Mouse (Mus musculus): ENCODE results near the gene Arpc1a. TPM values are rescaled to one million over a fixed set of nuclear protein-coding genes. Genes with fewer than 3 reads are reported as not detected.
"Not testable (repeated sequence)": the region's sequence is repeated elsewhere in the genome, so short reads cannot be mapped to it uniquely, and the experiment has no call there.

Gene Arpc1a
- polyA plus RNA-seq, 1 experiment from 2014 or later, result 185 TPM

- Histone ChIP-seq H3K4me1 (replicated peaks; ENCODE audit: control insufficient read depth, insufficient read depth, low read length) (no peaks in the 10 kb centered on the region), H3K4me2 (replicated peaks; ENCODE audit: low read depth, low read length) (no peak overlapping the region), H3K9ac (ENCODE audit: low read depth, low read length) (no peak overlapping the region), H3K4me3 (ENCODE audit: low read depth, low read length) (no peak overlapping the region), H3K27ac (ENCODE audit: low read depth, low read length) (no peak overlapping the region), H3K9me3 (ENCODE audit: control insufficient read depth, low read length) (no peaks in the 10 kb centered on the region), H3K36me3 (ENCODE audit: control insufficient read depth, insufficient read depth, low read length) (no peaks in the 10 kb centered on the region), H3K27me3 (ENCODE audit: control insufficient read depth, insufficient read depth, low read length) (no peaks in the 10 kb centered on the region)
- ATAC-seq (ENCODE audit: low FRiP score) (no peak), DNase-seq (ENCODE audit: low spot score) (no peak)
- 75% methylated on average over 7 of the region's 7 CpGs for WGBS
Measured at GRCm38 (mm10) chr5:145120921-145121320, 37.3 kb downstream of the Arpc1a start.

- Histone ChIP-seq H3K4me2 (replicated peaks; ENCODE audit: low read depth, low read length) (no peak overlapping the region), H3K27ac (ENCODE audit: low read depth, low read length) (no peak overlapping the region), H3K27me3 (ENCODE audit: control insufficient read depth, insufficient read depth, low read length) (no peaks in the 10 kb centered on the region), H3K9ac (ENCODE audit: low read depth, low read length) (no peak overlapping the region), H3K36me3 (ENCODE audit: control insufficient read depth, insufficient read depth, low read length) (peaks cover 4% of the 10 kb centered on the region; the same call in 1 of the 2 replicates), H3K4me1 (replicated peaks; ENCODE audit: control insufficient read depth, insufficient read depth, low read length) (no peaks in the 10 kb centered on the region), H3K4me3 (ENCODE audit: low read depth, low read length) (no peak overlapping the region), H3K9me3 (ENCODE audit: control insufficient read depth, low read length) (no peaks in the 10 kb centered on the region)
- 95% methylated on average over 19 of the region's 19 CpGs for WGBS
- no peak for ATAC-seq (ENCODE audit: low FRiP score)
- DNase-seq (ENCODE audit: low spot score), result no peak
Measured at GRCm38 (mm10) chr5:145123396-145123795, 39.8 kb downstream of the Arpc1a start.

GRCm38 (mm10) chr5:145126580-145126979, 43.0 kb downstream of the Arpc1a start:
- Histone ChIP-seq H3K27me3 (ENCODE audit: control insufficient read depth, insufficient read depth, low read length) (no peaks in the 10 kb centered on the region), H3K27ac (ENCODE audit: low read depth, low read length) (no peak overlapping the region), H3K4me2 (replicated peaks; ENCODE audit: low read depth, low read length) (no peak overlapping the region), H3K36me3 (ENCODE audit: control insufficient read depth, insufficient read depth, low read length) (peaks cover 12% of the 10 kb centered on the region; the same call in 1 of the 2 replicates), H3K4me3 (ENCODE audit: low read depth, low read length) (no peak overlapping the region), H3K9ac (ENCODE audit: low read depth, low read length) (no peak overlapping the region), H3K9me3 (ENCODE audit: control insufficient read depth, low read length) (no peaks in the 10 kb centered on the region), H3K4me1 (replicated peaks; ENCODE audit: control insufficient read depth, insufficient read depth, low read length) (no peaks in the 10 kb centered on the region)
- WGBS, result 96% methylated on average over 9 of the region's 9 CpGs
- no peak for DNase-seq (ENCODE audit: low spot score)
- no peak for ATAC-seq (ENCODE audit: low FRiP score)

- H3K4me1 ChIP-seq (replicated peaks; ENCODE audit: control insufficient read depth, insufficient read depth, low read length), result no peaks in the 10 kb centered on the region
- no peaks in the 10 kb centered on the region for H3K27me3 ChIP-seq (ENCODE audit: control insufficient read depth, insufficient read depth, low read length)
- H3K9ac ChIP-seq (ENCODE audit: low read depth, low read length), result no peak overlapping the region
- ATAC-seq (ENCODE audit: low FRiP score) (no peak), DNase-seq (ENCODE audit: low spot score) (no peak)
- no peak overlapping the region for H3K4me2 ChIP-seq (replicated peaks; ENCODE audit: low read depth, low read length)
- H3K27ac ChIP-seq (ENCODE audit: low read depth, low read length), result no peak overlapping the region
- H3K9me3 ChIP-seq (ENCODE audit: control insufficient read depth, low read length), result no peaks in the 10 kb centered on the region
- H3K36me3 ChIP-seq (ENCODE audit: control insufficient read depth, insufficient read depth, low read length), result peaks cover 22% of the 10 kb centered on the region
- WGBS, result 93% methylated on average over 4 of the region's 4 CpGs
- no peak overlapping the region for H3K4me3 ChIP-seq (ENCODE audit: low read depth, low read length)
Measured at GRCm38 (mm10) chr5:145129124-145129523, 45.5 kb downstream of the Arpc1a start.

GRCm38 (mm10) chr5:145129773-145130172, 46.1 kb downstream of the Arpc1a start:
- DNase-seq (ENCODE audit: low spot score); H3K27ac ChIP-seq (ENCODE audit: low read depth, low read length); H3K27me3 ChIP-seq (ENCODE audit: control insufficient read depth, insufficient read depth, low read length); H3K9me3 ChIP-seq (ENCODE audit: control insufficient read depth, low read length); H3K4me2 ChIP-seq (replicated peaks; ENCODE audit: low read depth, low read length); ATAC-seq (ENCODE audit: low FRiP score); H3K4me1 ChIP-seq (replicated peaks; ENCODE audit: control insufficient read depth, insufficient read depth, low read length); H3K4me3 ChIP-seq (ENCODE audit: low read depth, low read length); H3K9ac ChIP-seq (ENCODE audit: low read depth, low read length): not testable (repeated sequence)
- H3K36me3 ChIP-seq (ENCODE audit: control insufficient read depth, insufficient read depth, low read length), result peaks cover 28% of the 10 kb centered on the region
- WGBS, result 81% methylated on average over 4 of the region's 6 CpGs

GRCm38 (mm10) chr5:145130191-145130590, 46.6 kb downstream of the Arpc1a start:
- no peak overlapping the region for H3K4me2 ChIP-seq (replicated peaks; ENCODE audit: low read depth, low read length)
- H3K4me3 ChIP-seq (ENCODE audit: low read depth, low read length), result no peak overlapping the region
- no peaks in the 10 kb centered on the region for H3K27me3 ChIP-seq (ENCODE audit: control insufficient read depth, insufficient read depth, low read length)
- DNase-seq (ENCODE audit: low spot score) (no peak), ATAC-seq (ENCODE audit: low FRiP score) (no peak)
- no peak overlapping the region for H3K9ac ChIP-seq (ENCODE audit: low read depth, low read length)
- peaks cover 30% of the 10 kb centered on the region for H3K36me3 ChIP-seq (ENCODE audit: control insufficient read depth, insufficient read depth, low read length)
- 92% methylated on average over 11 of the region's 11 CpGs for WGBS
- H3K9me3 ChIP-seq (ENCODE audit: control insufficient read depth, low read length), result no peaks in the 10 kb centered on the region
- no peak overlapping the region for H3K27ac ChIP-seq (ENCODE audit: low read depth, low read length)
- no peaks in the 10 kb centered on the region for H3K4me1 ChIP-seq (replicated peaks; ENCODE audit: control insufficient read depth, insufficient read depth, low read length)

GRCm38 (mm10) chr5:145130995-145131394, 47.4 kb downstream of the Arpc1a start:
- ATAC-seq (ENCODE audit: low FRiP score) (no peak), DNase-seq (ENCODE audit: low spot score) (no peak)
- peaks cover 30% of the 10 kb centered on the region for H3K36me3 ChIP-seq (ENCODE audit: control insufficient read depth, insufficient read depth, low read length)
- H3K4me1 ChIP-seq (replicated peaks; ENCODE audit: control insufficient read depth, insufficient read depth, low read length), result no peaks in the 10 kb centered on the region
- no peak overlapping the region for H3K4me3 ChIP-seq (ENCODE audit: low read depth, low read length)
- no peak overlapping the region for H3K27ac ChIP-seq (ENCODE audit: low read depth, low read length)
- no peaks in the 10 kb centered on the region for H3K9me3 ChIP-seq (ENCODE audit: control insufficient read depth, low read length)
- 95% methylated on average over 3 of the region's 3 CpGs for WGBS
- no peak overlapping the region for H3K9ac ChIP-seq (ENCODE audit: low read depth, low read length)
- no peak overlapping the region for H3K4me2 ChIP-seq (replicated peaks; ENCODE audit: low read depth, low read length)
- no peaks in the 10 kb centered on the region for H3K27me3 ChIP-seq (ENCODE audit: control insufficient read depth, insufficient read depth, low read length)

GRCm38 (mm10) chr5:145133275-145133674, 49.6 kb downstream of the Arpc1a start:
- not testable (repeated sequence) for H3K9ac ChIP-seq (ENCODE audit: low read depth, low read length); H3K27ac ChIP-seq (ENCODE audit: low read depth, low read length); ATAC-seq (ENCODE audit: low FRiP score); H3K27me3 ChIP-seq (ENCODE audit: control insufficient read depth, insufficient read depth, low read length); H3K4me3 ChIP-seq (ENCODE audit: low read depth, low read length); H3K4me1 ChIP-seq (replicated peaks; ENCODE audit: control insufficient read depth, insufficient read depth, low read length); H3K4me2 ChIP-seq (replicated peaks; ENCODE audit: low read depth, low read length); DNase-seq (ENCODE audit: low spot score); H3K9me3 ChIP-seq (ENCODE audit: control insufficient read depth, low read length)
- WGBS, result 95% methylated on average over 6 of the region's 6 CpGs
- H3K36me3 ChIP-seq (ENCODE audit: control insufficient read depth, insufficient read depth, low read length), result peaks cover 27% of the 10 kb centered on the region

GRCm38 (mm10) chr5:145138836-145139235, 55.2 kb downstream of the Arpc1a start:
- ATAC-seq (ENCODE audit: low FRiP score) (no peak), DNase-seq (ENCODE audit: low spot score) (no peak)
- Histone ChIP-seq H3K4me3 (ENCODE audit: low read depth, low read length) (peak overlapping the region; percentile 94), H3K9me3 (ENCODE audit: control insufficient read depth, low read length) (no peaks in the 10 kb centered on the region), H3K27me3 (ENCODE audit: control insufficient read depth, insufficient read depth, low read length) (no peaks in the 10 kb centered on the region), H3K36me3 (ENCODE audit: control insufficient read depth, insufficient read depth, low read length) (peaks cover 15% of the 10 kb centered on the region; the same call in 1 of the 2 replicates), H3K4me1 (replicated peaks; ENCODE audit: control insufficient read depth, insufficient read depth, low read length) (peaks cover 5% of the 10 kb centered on the region), H3K27ac (ENCODE audit: low read depth, low read length) (no peak overlapping the region), H3K4me2 (replicated peaks; ENCODE audit: low read depth, low read length) (peak overlapping the region; percentile 69), H3K9ac (ENCODE audit: low read depth, low read length) (peak overlapping the region; percentile 77)
- WGBS, result 25% methylated on average over 6 of the region's 6 CpGs

Measured in hindbrain, embryonic 11.5 days (tissue).